Mouse (Mus musculus) left cerebral cortex, adult 8-10 months (tissue): ENCODE results near the gene Hist1h1c. TPM values are rescaled to one million over a fixed set of nuclear protein-coding genes. Genes with fewer than 3 reads are reported as not detected.
"Not testable (repeated sequence)": the region's sequence is repeated elsewhere in the genome, so short reads cannot be mapped to it uniquely, and the experiment has no call there.

Experiments used
- DNase-seq, 2 experiments: peaks; one replicate each; pipeline ENCODE4 v3.0.0; 2022; ENCODE audit warnings: low spot score in 2 of 2
- total RNA-seq, 4 experiments: library from RNA; stranded (reverse); gene quantifications; 2 replicates each; pipeline ENCODE4 v1.2.4; 2022

Gene Hist1h1c
- total RNA-seq, 4 experiments from 2014 or later: 69.7 to 80.4 (median 72.8) TPM

DNA sequence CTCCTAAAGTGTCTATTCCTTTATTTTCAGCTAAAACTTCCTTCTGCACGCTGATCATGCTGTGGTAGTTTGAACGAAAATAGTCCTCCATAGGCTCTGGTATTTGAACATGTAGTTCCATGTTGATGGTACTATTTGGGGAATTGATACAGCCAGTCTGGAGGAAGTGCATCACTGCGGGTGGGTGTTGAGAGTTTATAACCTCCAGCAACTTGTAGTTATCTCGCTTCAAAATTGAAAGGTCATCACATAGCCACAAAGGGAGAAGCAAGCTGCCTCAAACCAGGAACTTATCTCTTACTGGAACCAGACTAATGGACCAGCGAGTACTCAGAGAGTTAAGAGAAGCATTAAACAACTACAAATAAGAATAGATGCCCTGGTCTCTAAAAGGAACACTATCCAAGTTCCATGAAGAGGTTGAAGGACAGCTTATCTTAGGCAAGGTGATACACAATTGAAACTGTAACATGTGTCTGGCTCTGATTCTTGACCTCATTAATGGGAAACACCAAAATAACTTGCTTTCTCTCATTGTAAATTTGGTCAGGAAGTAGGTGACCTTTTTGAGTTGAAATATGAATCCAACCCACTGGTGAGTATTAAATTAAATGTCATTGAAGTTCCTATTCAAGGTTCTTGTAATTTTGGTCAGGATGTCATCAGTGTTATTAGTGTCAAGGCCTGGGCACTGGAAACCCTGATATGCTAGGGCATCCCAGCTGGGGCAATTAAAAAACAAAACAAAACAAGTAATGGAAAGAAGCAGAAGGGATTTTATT lies 22.2 kb upstream of the Hist1h1c start:
- no peak for DNase-seq

GRCm38 (mm10) chr13:23717176-23717575 lies 21.4 kb upstream of the Hist1h1c start:
- DNase-seq: no peak

GRCm38 (mm10) chr13:23717593-23718245 lies 20.9 kb upstream of the Hist1h1c start:
- DNase-seq: not testable (repeated sequence)

DNA sequence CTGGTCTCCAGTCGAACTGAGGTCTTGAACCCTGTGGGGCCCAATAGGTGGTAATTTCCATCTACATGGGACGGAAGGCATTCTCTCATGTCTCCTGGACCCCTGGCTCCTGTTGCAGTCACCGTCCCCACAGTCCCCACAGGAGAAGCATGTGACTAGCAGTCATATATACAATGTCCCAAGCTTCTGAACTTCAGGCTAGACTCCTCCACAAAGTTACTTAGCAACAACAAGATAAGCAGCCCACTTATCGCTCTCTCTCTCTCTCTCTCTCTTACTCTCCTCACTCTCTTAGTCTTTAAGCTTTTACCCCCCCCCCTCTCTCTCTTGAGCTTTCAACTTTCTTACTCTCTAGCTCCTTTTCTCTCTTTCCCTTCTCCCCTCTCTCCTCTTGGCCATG lies 14.4 kb upstream of the Hist1h1c start:
- no peak for DNase-seq

DNA sequence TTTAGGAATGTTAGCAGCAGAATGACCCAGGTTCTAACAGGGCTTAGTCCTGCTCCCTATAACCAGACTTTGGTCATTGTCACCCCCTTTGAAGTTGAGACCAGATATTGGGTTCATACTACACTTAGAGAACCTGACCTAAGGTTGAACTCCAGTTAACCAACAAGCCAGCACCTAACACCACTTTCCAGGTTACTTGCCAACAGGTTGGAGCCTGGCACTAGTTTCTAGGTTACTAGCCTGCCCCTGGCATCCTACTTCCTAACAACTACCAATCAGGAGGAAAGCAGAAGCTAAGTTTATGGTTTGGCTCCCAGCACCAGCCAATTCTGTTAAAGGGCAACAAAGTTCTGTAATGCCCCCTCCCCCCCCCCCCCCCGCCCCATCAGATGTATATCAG lies 13.4 kb upstream of the Hist1h1c start:
- DNase-seq: no peak

- no peak for DNase-seq
Measured at GRCm38 (mm10) chr13:23728472-23729191, 10.0 kb upstream of the Hist1h1c start.

DNA sequence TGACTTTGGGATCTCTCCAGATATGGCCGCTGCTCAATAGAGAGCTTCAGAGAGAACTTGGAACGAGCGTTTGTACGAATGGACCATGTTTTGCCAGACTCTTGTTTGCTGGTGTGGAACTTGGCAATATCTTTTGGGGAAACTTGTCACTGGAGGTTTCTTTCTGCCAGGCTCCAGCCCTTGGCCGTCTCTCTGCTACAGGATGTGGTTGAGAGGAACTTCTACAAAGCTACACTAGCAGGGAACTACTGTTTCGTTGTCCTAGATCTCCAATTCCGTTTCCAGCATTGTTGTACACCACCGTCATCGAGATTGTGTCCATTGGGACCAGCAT lies 9.4 kb upstream of the Hist1h1c start:
- DNase-seq: no peak

GRCm38 (mm10) chr13:23729706-23730105 lies 8.9 kb upstream of the Hist1h1c start:
- no peak for DNase-seq

DNA sequence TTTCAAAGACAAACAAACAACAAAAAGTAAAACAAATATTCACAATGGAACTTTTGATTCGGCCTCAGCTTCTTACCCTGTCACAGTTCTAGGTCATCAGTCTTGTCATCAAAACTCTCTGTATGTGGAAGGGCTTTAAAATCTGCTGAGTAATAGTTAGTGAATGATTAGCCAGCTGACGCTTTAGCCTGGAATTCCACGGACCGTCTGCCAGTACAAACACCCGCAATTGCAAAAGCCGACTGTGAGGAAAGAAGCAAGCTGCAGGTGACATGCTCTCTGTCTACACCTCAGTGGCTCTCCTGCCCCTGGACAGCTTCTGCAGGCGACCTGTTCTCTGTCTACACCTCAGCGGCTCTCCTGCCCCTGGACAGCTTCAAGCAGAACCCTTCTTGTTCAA lies 8.1 kb upstream of the Hist1h1c start:
- DNase-seq: no peak

- no peak for DNase-seq
Measured at GRCm38 (mm10) chr13:23732156-23732804, 6.3 kb upstream of the Hist1h1c start.

DNA sequence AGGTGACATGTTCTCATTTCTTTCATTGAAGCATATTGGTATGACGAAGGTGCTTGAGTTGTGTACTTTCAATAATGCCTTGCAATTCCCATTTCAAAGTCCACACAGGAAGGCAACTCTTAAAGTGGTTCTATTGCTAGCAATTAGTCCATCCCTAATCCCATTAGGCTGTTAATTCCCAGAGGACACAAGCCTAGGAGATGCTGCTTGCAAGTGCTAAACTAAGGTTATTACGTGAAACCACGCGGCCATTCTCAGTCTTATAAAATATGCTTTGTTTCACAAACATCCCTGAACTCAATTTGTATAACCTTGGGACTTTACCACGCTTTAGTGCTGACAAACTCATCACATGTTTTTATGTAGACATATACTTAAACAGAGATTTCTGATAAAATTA lies 1.5 kb upstream of the Hist1h1c start:
- DNase-seq: no peak

DNA sequence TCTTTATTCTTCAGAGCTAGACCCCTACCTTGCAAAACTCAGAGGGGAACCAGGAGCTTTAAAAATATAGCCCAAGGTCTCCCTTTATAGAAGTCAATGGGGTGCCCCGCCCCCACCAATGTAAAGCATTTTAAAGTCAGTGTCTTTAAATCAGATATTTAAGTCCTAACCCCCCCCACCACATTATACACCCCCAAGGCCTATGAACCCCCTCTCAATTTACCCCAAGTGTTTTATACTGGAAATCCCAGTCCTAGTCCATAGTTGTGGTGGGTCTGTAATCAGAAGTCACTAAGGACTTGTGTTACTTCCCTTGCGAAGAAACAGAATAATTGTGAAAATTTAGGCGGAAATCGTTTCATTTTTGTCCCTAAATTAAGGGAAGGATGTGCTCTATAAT lies 567 bp upstream of the Hist1h1c start:
- no peak for DNase-seq

GRCm38 (mm10) chr13:23739069-23739921 lies 687 bp downstream of the Hist1h1c start:
- DNase-seq: peak; percentile 80 to 97

- no peak for DNase-seq
Measured at GRCm38 (mm10) chr13:23739922-23740252, 1.3 kb downstream of the Hist1h1c start.

DNA sequence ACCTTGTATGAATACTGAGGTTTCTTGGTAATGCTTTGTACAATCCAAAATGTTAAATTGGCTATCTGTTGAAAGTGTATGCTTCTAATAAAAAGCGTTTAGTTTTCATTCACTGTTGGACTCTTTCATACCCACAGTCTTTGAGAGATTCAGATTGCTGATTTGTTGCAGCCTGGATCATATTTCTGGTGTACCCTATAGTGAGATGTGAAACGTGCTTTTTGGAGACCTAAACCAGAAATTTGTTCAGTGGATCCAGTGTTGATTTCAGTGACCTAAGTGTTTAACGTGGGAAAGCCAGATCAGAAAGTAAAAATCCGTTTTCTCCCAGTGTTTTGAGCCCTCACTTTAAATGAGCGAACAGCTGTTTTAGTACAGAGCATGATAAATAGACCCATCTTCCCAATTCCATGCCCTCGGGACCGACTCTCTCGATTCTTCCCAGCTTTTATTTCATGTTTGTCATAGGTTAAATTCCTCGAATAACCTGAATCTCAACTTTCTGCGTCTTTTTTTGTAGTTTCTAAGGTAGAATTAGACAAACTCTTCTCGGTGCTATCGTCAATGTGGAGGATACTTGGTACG lies 1.7 kb downstream of the Hist1h1c start:
- DNase-seq: no peak

DNA sequence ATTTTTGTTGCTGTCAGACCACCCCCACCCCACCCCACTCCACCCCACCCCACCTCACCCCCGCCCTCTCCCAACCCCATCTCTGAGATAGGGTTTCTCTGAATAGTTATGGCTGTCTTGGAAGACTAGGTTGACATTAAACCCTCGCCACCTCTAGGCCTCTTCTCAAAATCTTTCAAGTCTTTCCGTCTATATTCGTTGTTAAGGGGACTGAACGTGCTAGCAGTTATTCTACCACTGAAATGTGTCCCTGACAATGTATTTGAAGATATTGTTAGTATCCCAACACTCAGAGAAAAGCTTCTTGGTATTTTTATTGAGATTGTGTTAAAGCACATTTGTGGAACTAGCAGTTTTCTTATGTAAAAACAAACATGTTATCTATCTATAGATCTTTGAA lies 2.3 kb downstream of the Hist1h1c start:
- no peak for DNase-seq

GRCm38 (mm10) chr13:23742007-23742406 lies 3.4 kb downstream of the Hist1h1c start:
- no peak for DNase-seq

DNA sequence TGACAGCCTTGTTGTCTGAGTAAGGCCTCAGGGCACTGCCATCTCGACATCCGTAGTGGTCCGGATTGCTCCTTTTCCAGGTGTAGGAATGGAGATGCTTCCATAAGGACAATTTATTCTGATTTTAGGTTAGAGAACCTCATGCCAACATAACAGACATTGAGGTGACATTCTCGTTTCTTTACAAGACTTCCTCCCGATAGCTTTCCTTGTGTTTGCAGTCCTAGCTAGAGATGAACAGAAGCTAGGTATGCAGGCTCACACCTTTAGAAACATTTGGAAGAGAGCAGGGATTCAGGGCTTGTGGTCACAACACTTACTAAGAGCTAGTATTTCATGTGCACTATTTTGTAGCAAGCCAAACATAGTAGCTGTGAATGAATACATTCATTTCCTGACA lies 4.6 kb downstream of the Hist1h1c start:
- DNase-seq: no peak

- no peak for DNase-seq
Measured at GRCm38 (mm10) chr13:23743963-23744362, 5.4 kb downstream of the Hist1h1c start.

GRCm38 (mm10) chr13:23744421-23745380 lies 6.1 kb downstream of the Hist1h1c start:
- no peak for DNase-seq
